Mouse (Mus musculus): ENCODE measurements at regions not wholly inside any gene's neighbourhood (a gene's known extent, or its start where the extent isn't known, plus 50 kb on each side); places are given as distances from the start of the nearest gene placed in this dataset.

DNA sequence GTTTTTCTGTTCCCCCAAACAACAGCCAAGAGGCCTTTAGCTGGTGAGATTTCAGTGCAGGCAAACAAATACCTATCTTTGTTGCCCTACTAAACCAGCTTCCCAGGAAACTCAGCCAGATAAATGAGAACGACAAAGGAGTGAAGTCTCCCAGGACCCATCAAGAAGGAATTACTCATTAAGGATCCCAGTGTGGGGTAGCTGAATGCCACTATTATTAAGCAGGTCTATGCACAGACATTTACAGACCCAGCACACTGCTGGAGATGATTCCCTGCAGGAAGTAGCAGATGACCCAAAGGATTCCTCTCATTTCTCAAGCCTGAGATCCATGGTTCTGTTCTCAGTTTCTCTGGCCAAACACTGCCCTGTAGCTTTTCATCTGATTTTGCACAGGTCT lies 105.6 kb upstream of the Npy start:
- H3K27ac ChIP-seq (ENCODE audit: control insufficient read depth, low read depth, low read length) = no peak overlapping the region
- H3K4me3 ChIP-seq (ENCODE audit: control insufficient read depth in 1 of 2, insufficient read depth in 1 of 2, low read depth in 2 of 2, low read length in 2 of 2) = no peak overlapping the region
- TF ChIP-seq RCOR1 (IDR thresholded peaks at IDR 0.05; ENCODE audit: low read depth, low read length) (no peak), MXI1 (IDR thresholded peaks at IDR 0.05; ENCODE audit: low read depth, low read length) (no peak)
- no peaks in the 10 kb centered on the region for H3K9me3 ChIP-seq (replicated peaks; ENCODE audit: insufficient read depth, low read length)
- H3K36me3 ChIP-seq (ENCODE audit: control insufficient read depth in 1 of 2, insufficient read depth in 2 of 2, low read length in 2 of 2) = no peaks in the 10 kb centered on the region
- DNase-seq (ENCODE audit: low read depth, low spot score) = no peak
- no peaks in the 10 kb centered on the region for H3K79me2 ChIP-seq (ENCODE audit: control insufficient read depth, insufficient read depth, low read length, poor library complexity)
- H3K4me1 ChIP-seq (ENCODE audit: control insufficient read depth in 1 of 2, insufficient read depth in 2 of 2, low read length in 2 of 2) = no peaks in the 10 kb centered on the region
- no peak overlapping the region for H3K9ac ChIP-seq (ENCODE audit: control insufficient read depth, low read depth, low read length, poor library complexity, severe bottlenecking)
- no peaks in the 10 kb centered on the region for H3K27me3 ChIP-seq (ENCODE audit: control insufficient read depth in 1 of 2, insufficient read depth in 2 of 2, low read length in 2 of 2)

DNA sequence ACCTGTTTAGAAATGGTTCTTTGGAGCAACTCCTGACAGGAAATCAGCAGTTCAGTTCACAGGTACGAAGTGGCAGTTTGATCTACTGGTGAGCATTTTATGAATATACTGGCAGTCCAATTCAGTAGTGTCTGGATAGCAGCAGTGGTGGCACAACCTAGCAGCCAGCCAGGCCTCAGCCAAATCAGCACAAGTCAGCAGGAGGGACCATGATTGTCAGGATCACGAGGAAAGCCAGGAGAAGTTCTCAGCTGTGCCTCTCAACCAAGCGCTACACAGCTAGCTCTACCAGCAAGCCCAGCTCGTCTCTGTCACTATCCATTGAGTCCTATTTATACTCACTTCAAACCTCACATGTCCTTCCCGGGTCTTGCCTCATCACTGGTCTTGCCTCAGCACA lies 89.3 kb upstream of the Npy start:
- no peak for TF ChIP-seq EP300 (IDR thresholded peaks at IDR 0.05; ENCODE audit: low read depth in 1 of 2, low read length in 2 of 2)
- no peak for TF ChIP-seq MYB (IDR thresholded peaks at IDR 0.05; ENCODE audit: low read depth, low read length)
- no peak for TF ChIP-seq TAL1 (IDR thresholded peaks at IDR 0.05; ENCODE audit: low read length)
- TF ChIP-seq MEF2A (IDR thresholded peaks at IDR 0.05; ENCODE audit: extremely low read depth, insufficient replicate concordance, low read depth, low read length, poor library complexity, severe bottlenecking) = no peak
- no peak for TF ChIP-seq SIN3A (IDR thresholded peaks at IDR 0.05; ENCODE audit: low read length)
- TF ChIP-seq CTCF (IDR thresholded peaks at IDR 0.05 in 2 of 3, conservative IDR thresholded peaks at IDR 0.05 in 1 of 3; ENCODE audit: control insufficient read depth in 1 of 3, insufficient read depth in 1 of 3, low read depth in 2 of 3, low read length in 3 of 3, poor library complexity in 1 of 3, severe bottlenecking in 1 of 3) = no peak
- no peak for TF ChIP-seq POLR2AphosphoS5 (IDR thresholded peaks at IDR 0.05; ENCODE audit: borderline replicate concordance, low read depth, low read length)
- TF ChIP-seq CHD1 (IDR thresholded peaks at IDR 0.05; ENCODE audit: low read depth, low read length) = no peak
- no peak for DNase-seq (ENCODE audit: low read depth, low spot score)
- Histone ChIP-seq H3K79me2 (ENCODE audit: control insufficient read depth, insufficient read depth, low read length, poor library complexity) (no peaks in the 10 kb centered on the region), H3K27me3 (ENCODE audit: control insufficient read depth in 1 of 2, insufficient read depth in 2 of 2, low read length in 2 of 2) (no peaks in the 10 kb centered on the region), H3K9ac (ENCODE audit: control insufficient read depth, low read depth, low read length, poor library complexity, severe bottlenecking) (no peak overlapping the region), H3K36me3 (ENCODE audit: control insufficient read depth in 1 of 2, insufficient read depth in 2 of 2, low read length in 2 of 2) (no peaks in the 10 kb centered on the region), H3K9me3 (replicated peaks; ENCODE audit: insufficient read depth, low read length) (no peaks in the 10 kb centered on the region), H3K4me3 (ENCODE audit: control insufficient read depth in 1 of 2, insufficient read depth in 1 of 2, low read depth in 2 of 2, low read length in 2 of 2) (no peak overlapping the region), H3K4me1 (ENCODE audit: control insufficient read depth in 1 of 2, insufficient read depth in 2 of 2, low read length in 2 of 2) (no peaks in the 10 kb centered on the region), H3K27ac (ENCODE audit: control insufficient read depth, low read depth, low read length) (no peak overlapping the region)

DNA sequence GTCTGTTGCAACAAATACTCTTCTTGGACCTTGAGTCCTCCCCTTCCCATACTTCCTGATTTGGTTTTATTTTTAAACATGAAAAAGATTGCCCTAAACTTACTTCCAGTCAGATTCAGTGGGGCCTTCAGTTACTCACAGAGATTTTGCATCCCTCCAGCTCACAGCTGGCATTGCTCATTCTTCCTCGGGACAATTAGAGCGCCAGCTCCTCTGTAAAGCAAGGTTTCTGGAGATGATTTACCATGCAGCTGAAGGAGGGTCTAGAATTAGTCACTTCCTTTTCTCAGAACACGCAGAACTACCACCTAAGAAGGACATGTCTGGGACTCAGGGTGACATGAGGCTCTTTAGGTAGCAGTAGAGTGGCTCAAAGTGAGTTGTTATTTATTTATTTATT lies 79.4 kb upstream of the Npy start:
- no peaks in the 10 kb centered on the region for H3K27me3 ChIP-seq (ENCODE audit: control insufficient read depth in 1 of 2, insufficient read depth in 2 of 2, low read length in 2 of 2)
- H3K9ac ChIP-seq (ENCODE audit: control insufficient read depth, low read depth, low read length, poor library complexity, severe bottlenecking) = no peak overlapping the region
- no peaks in the 10 kb centered on the region for H3K9me3 ChIP-seq (replicated peaks; ENCODE audit: insufficient read depth, low read length)
- TF ChIP-seq ZNF384 (IDR thresholded peaks at IDR 0.05; ENCODE audit: low read depth, low read length) = no peak
- TF ChIP-seq NELFE (IDR thresholded peaks at IDR 0.05; ENCODE audit: low read depth, low read length) = no peak
- no peak for TF ChIP-seq MYC (IDR thresholded peaks at IDR 0.05; ENCODE audit: low read depth, low read length)
- no peak for TF ChIP-seq SMC3 (IDR thresholded peaks at IDR 0.05; ENCODE audit: low read depth, low read length)
- TF ChIP-seq EP300 (IDR thresholded peaks at IDR 0.05; ENCODE audit: low read depth in 1 of 2, low read length in 2 of 2) = no peak
- no peak for TF ChIP-seq CHD2 (IDR thresholded peaks at IDR 0.05; ENCODE audit: low read length)
- no peak for TF ChIP-seq E2F4 (IDR thresholded peaks at IDR 0.05; ENCODE audit: borderline replicate concordance, low read depth, low read length)
- no peak for TF ChIP-seq CHD1 (IDR thresholded peaks at IDR 0.05; ENCODE audit: low read depth, low read length)
- no peak for TF ChIP-seq ZMIZ1 (IDR thresholded peaks at IDR 0.05; ENCODE audit: low read depth, low read length)
- TF ChIP-seq POLR2AphosphoS2 (IDR thresholded peaks at IDR 0.05; ENCODE audit: low read length) = no peak
- TF ChIP-seq GABPA (IDR thresholded peaks at IDR 0.05; ENCODE audit: low read depth, low read length) = no peak
- no peak for TF ChIP-seq TAL1 (IDR thresholded peaks at IDR 0.05; ENCODE audit: low read length)
- DNase-seq (ENCODE audit: low read depth, low spot score) = no peak
- no peaks in the 10 kb centered on the region for H3K79me2 ChIP-seq (ENCODE audit: control insufficient read depth, insufficient read depth, low read length, poor library complexity)
- no peak overlapping the region for H3K4me3 ChIP-seq (ENCODE audit: control insufficient read depth in 1 of 2, insufficient read depth in 1 of 2, low read depth in 2 of 2, low read length in 2 of 2)
- H3K4me1 ChIP-seq (ENCODE audit: control insufficient read depth in 1 of 2, insufficient read depth in 2 of 2, low read length in 2 of 2) = no peaks in the 10 kb centered on the region
- H3K36me3 ChIP-seq (ENCODE audit: control insufficient read depth in 1 of 2, insufficient read depth in 2 of 2, low read length in 2 of 2) = no peaks in the 10 kb centered on the region
- H3K27ac ChIP-seq (ENCODE audit: control insufficient read depth, low read depth, low read length) = no peak overlapping the region

All from MEL (cell line).